In genomic region chr2:132939056-132939455, GRCm38 (mm10) we compare ENCODE assay signal across 21 mouse cellular contexts. TPM values are rescaled to one million over a fixed set of nuclear protein-coding genes. Genes with fewer than 3 reads are reported as not detected.
A peak's percentile ranks its signal among the peaks of the same experiment; 100 is the strongest.
DNase-seq lines count a peak whose midpoint lies in the region; ATAC-seq and TF ChIP-seq lines count a peak whose summit lies in the region.
"Had no signal": no experiment of that assay in that cellular context is flagged by ENCODE, and none has a peak within 500 bp of the region (broad histone marks: within the 10 kb centered on the region; RNA-seq: fewer than 3 reads in every experiment).

No protein-coding gene starts in this region.

- no peak for ATAC-seq in kidney, embryonic 14.5 days (ENCODE audit: low FRiP score, low TSS enrichment)
- ATAC-seq in intestine, embryonic 16.5 days, result peak; percentile 90
- peak; percentile 80 for ATAC-seq in kidney, postnatal 0 days (replicated peaks; ENCODE audit: low FRiP score, low read depth)
- ATAC-seq in stomach, embryonic 15.5 days (ENCODE audit: insufficient read depth, low FRiP score, low read depth), result peak; percentile 56
- ATAC-seq in forebrain, embryonic 15.5 days (replicated peaks), result no peak
- ATAC-seq: forebrain, embryonic 14.5 days had no signal

- peaks cover 7% of the 10 kb centered on the region for H3K27me3 ChIP-seq in kidney, embryonic 14.5 days (ENCODE audit: control insufficient read depth, insufficient read depth, low read length)
- H3K27me3 ChIP-seq in intestine, embryonic 16.5 days (replicated peaks; ENCODE audit: control insufficient read depth, insufficient read depth, low read length), result no peaks in the 10 kb centered on the region
- H3K27me3 ChIP-seq in kidney, postnatal 0 days (ENCODE audit: insufficient read depth, low read length), result no peaks in the 10 kb centered on the region
- no peaks in the 10 kb centered on the region for H3K27me3 ChIP-seq in stomach, embryonic 15.5 days (replicated peaks)
- peaks cover 10% of the 10 kb centered on the region for H3K27me3 ChIP-seq in forebrain, embryonic 15.5 days

- H3K4me2 ChIP-seq in kidney, embryonic 14.5 days (replicated peaks; ENCODE audit: low read depth, low read length), result no peak overlapping the region
- H3K4me2 ChIP-seq in intestine, embryonic 16.5 days (ENCODE audit: low read depth, low read length), result no peak overlapping the region
- H3K4me2 ChIP-seq in kidney, postnatal 0 days (ENCODE audit: low read length), result no peak overlapping the region
- no peak overlapping the region for H3K4me2 ChIP-seq in stomach, embryonic 15.5 days
- no peak overlapping the region for H3K4me2 ChIP-seq in forebrain, embryonic 15.5 days (replicated peaks)
- H3K4me2 ChIP-seq: heart, embryonic 13.5 days; limb, embryonic 15.5 days had no signal

- H3K4me1 ChIP-seq in kidney, embryonic 14.5 days (ENCODE audit: control insufficient read depth, insufficient read depth, low read length), result no peaks in the 10 kb centered on the region
- H3K4me1 ChIP-seq in intestine, embryonic 16.5 days (ENCODE audit: control insufficient read depth, insufficient read depth, low read length), result 0 out of 2 replicates have a peak, but pooled peaks cover 3% of the 10 kb centered on the region
- no peaks in the 10 kb centered on the region for H3K4me1 ChIP-seq in kidney, postnatal 0 days (replicated peaks; ENCODE audit: insufficient read depth, low read length)
- H3K4me1 ChIP-seq in stomach, embryonic 15.5 days, result no peaks in the 10 kb centered on the region
- H3K4me1 ChIP-seq in forebrain, embryonic 15.5 days, result no peaks in the 10 kb centered on the region
- H3K4me1 ChIP-seq: embryonic facial prominence, embryonic 10.5 days; heart, embryonic 13.5 days; limb, embryonic 15.5 days; midbrain, embryonic 10.5 days had no signal

- 74% methylated on average over 14 of the region's 14 CpGs for WGBS in kidney, embryonic 14.5 days
- WGBS in intestine, embryonic 16.5 days, result 66% methylated on average over 14 of the region's 14 CpGs
- 63% methylated on average over 14 of the region's 14 CpGs for WGBS in kidney, postnatal 0 days
- 79% methylated on average over 14 of the region's 14 CpGs for WGBS in stomach, embryonic 15.5 days
- WGBS in forebrain, embryonic 15.5 days, result 66% methylated on average over 14 of the region's 14 CpGs

- peak; percentile 92 for DNase-seq in kidney, adult 11 months
- DNase-seq in kidney, postnatal 0 days (ENCODE audit: low spot score), result peak; percentile 20
- no peak for DNase-seq in heart, adult 8-10 months (ENCODE audit: low spot score)
- DNase-seq in neural tube, embryonic 10.5 days (ENCODE audit: extremely low spot score, low spot score), result no peak
- DNase-seq: adrenal gland, adult 8-10 months; cerebellum, adult 11-12 months; cerebellum, postnatal 36 days; right cerebral cortex, postnatal 4 days had no signal

- TF ChIP-seq CTCF in kidney, postnatal 0 days (IDR thresholded peaks at IDR 0.05; ENCODE audit: low read depth), result no peak

- no peaks in the 10 kb centered on the region for H3K36me3 ChIP-seq in kidney, embryonic 14.5 days (ENCODE audit: control insufficient read depth, insufficient read depth, low read length)
- no peaks in the 10 kb centered on the region for H3K36me3 ChIP-seq in intestine, embryonic 16.5 days (ENCODE audit: control insufficient read depth, insufficient read depth, low read length)
- no peaks in the 10 kb centered on the region for H3K36me3 ChIP-seq in kidney, postnatal 0 days (ENCODE audit: insufficient read depth, low read length)
- H3K36me3 ChIP-seq in stomach, embryonic 15.5 days, result no peaks in the 10 kb centered on the region
- no peaks in the 10 kb centered on the region for H3K36me3 ChIP-seq in forebrain, embryonic 15.5 days
- H3K36me3 ChIP-seq: embryonic facial prominence, embryonic 10.5 days; heart, embryonic 13.5 days; limb, embryonic 15.5 days; midbrain, embryonic 10.5 days had no signal

- H3K4me3 ChIP-seq in kidney, embryonic 14.5 days (ENCODE audit: low read length), result no peak overlapping the region
- no peak overlapping the region for H3K4me3 ChIP-seq in intestine, embryonic 16.5 days (ENCODE audit: low read length)
- H3K4me3 ChIP-seq in kidney, postnatal 0 days (replicated peaks; ENCODE audit: low read depth, low read length), result no peak overlapping the region
- H3K4me3 ChIP-seq in stomach, embryonic 15.5 days (replicated peaks), result no peak overlapping the region
- H3K4me3 ChIP-seq in forebrain, embryonic 15.5 days, result no peak overlapping the region
- H3K4me3 ChIP-seq: embryonic facial prominence, embryonic 10.5 days; heart, embryonic 13.5 days; limb, embryonic 15.5 days; midbrain, embryonic 10.5 days had no signal

- no peak overlapping the region for H3K9ac ChIP-seq in kidney, embryonic 14.5 days (ENCODE audit: low read depth, low read length)
- no peak overlapping the region for H3K9ac ChIP-seq in intestine, embryonic 16.5 days (ENCODE audit: low read depth, low read length)
- no peak overlapping the region for H3K9ac ChIP-seq in kidney, postnatal 0 days (ENCODE audit: low read depth, low read length)
- H3K9ac ChIP-seq in stomach, embryonic 15.5 days, result no peak overlapping the region
- H3K9ac ChIP-seq in forebrain, embryonic 15.5 days (replicated peaks), result no peak overlapping the region
- H3K9ac ChIP-seq: heart, embryonic 13.5 days; limb, embryonic 15.5 days had no signal

- H3K9me3 ChIP-seq in kidney, embryonic 14.5 days (ENCODE audit: control insufficient read depth, low read length), result no peaks in the 10 kb centered on the region
- no peaks in the 10 kb centered on the region for H3K9me3 ChIP-seq in intestine, embryonic 16.5 days (ENCODE audit: control insufficient read depth, low read length)
- no peaks in the 10 kb centered on the region for H3K9me3 ChIP-seq in kidney, postnatal 0 days (replicated peaks; ENCODE audit: low read length)
- H3K9me3 ChIP-seq in stomach, embryonic 15.5 days, result no peaks in the 10 kb centered on the region
- no peaks in the 10 kb centered on the region for H3K9me3 ChIP-seq in forebrain, embryonic 15.5 days
- H3K9me3 ChIP-seq: embryonic facial prominence, embryonic 10.5 days; heart, embryonic 13.5 days; limb, embryonic 15.5 days; midbrain, embryonic 10.5 days had no signal

- H3K27ac ChIP-seq in kidney, embryonic 14.5 days (ENCODE audit: low read depth, low read length), result no peak overlapping the region
- peak overlapping the region; percentile 78 for H3K27ac ChIP-seq in intestine, embryonic 16.5 days (ENCODE audit: low read length)
- H3K27ac ChIP-seq in kidney, postnatal 0 days, result peak overlapping the region; percentile 51
- no peak overlapping the region for H3K27ac ChIP-seq in stomach, embryonic 15.5 days
- no peak overlapping the region for H3K27ac ChIP-seq in forebrain, embryonic 15.5 days (replicated peaks)
- H3K27ac ChIP-seq: embryonic facial prominence, embryonic 10.5 days; heart, embryonic 13.5 days; limb, embryonic 15.5 days; midbrain, embryonic 10.5 days had no signal

RNA-seq across cellular contexts. Expression of gene Fermt1, which starts 6.7 kb away (rescaled TPM):
- polyA plus RNA-seq in kidney, embryonic 14.5 days (2014; fragmentation: Nextera tagmentation; extraction: Ambion mirVana), result 12.4 and 15.9 TPM in 2 replicates
- polyA plus RNA-seq in intestine, embryonic 16.5 days (2015; fragmentation: Nextera tagmentation; extraction: Ambion mirVana), result 52.0 and 53.2 TPM in 2 replicates
- polyA plus RNA-seq in kidney, postnatal 0 days (2015; fragmentation: Nextera tagmentation; extraction: Ambion mirVana), result 21.8 and 22.5 TPM in 2 replicates
- polyA plus RNA-seq in stomach, embryonic 15.5 days (2015; fragmentation: Nextera tagmentation; extraction: Ambion mirVana), result 46.5 and 55.3 TPM in 2 replicates
- total RNA-seq in heart, adult 8-10 months (2022), result not detected
- not detected in 2 replicates for polyA plus RNA-seq in forebrain, embryonic 15.5 days (2015; fragmentation: Nextera tagmentation; extraction: Ambion mirVana)
- total RNA-seq: adrenal gland, adult 8-10 months; gastrocnemius, adult 18-20 months; granulocyte monocyte progenitor cell, adult 5-6 weeks; hematopoietic stem cell, adult 5-6 weeks had no signal
- polyA plus RNA-seq: forebrain, embryonic 14.5 days; neural tube, embryonic 14.5 days had no signal

RNA-seq across cellular contexts. Expression of gene Lrrn4, which starts 58.4 kb away (rescaled TPM):
- polyA plus RNA-seq in kidney, embryonic 14.5 days (2014; fragmentation: Nextera tagmentation; extraction: Ambion mirVana), result 0.47 and 0.55 TPM in 2 replicates
- 7.9 and 10.0 TPM in 2 replicates for polyA plus RNA-seq in intestine, embryonic 16.5 days (2015; fragmentation: Nextera tagmentation; extraction: Ambion mirVana)
- polyA plus RNA-seq in kidney, postnatal 0 days (2015; fragmentation: Nextera tagmentation; extraction: Ambion mirVana), result 0.45 and 0.54 TPM in 2 replicates
- 12.5 and 13.7 TPM in 2 replicates for polyA plus RNA-seq in stomach, embryonic 15.5 days (2015; fragmentation: Nextera tagmentation; extraction: Ambion mirVana)
- total RNA-seq in heart, adult 8-10 months (2022), result 1 to 10 TPM; 3.5 to 9.4 (median 5.5) TPM
- 0.06 and 0.19 TPM in 2 replicates for polyA plus RNA-seq in forebrain, embryonic 15.5 days (2015; fragmentation: Nextera tagmentation; extraction: Ambion mirVana)
- total RNA-seq: gastrocnemius, adult 18-20 months had no signal
- polyA plus RNA-seq: forebrain, embryonic 14.5 days had no signal

Comparison
In these comparisons a context has a peak if more than half of its experiments do, and no peak if none do; other contexts are left out.
1. ATAC-seq: peak in intestine, embryonic 16.5 days (single experiment), kidney, postnatal 0 days (single experiment) and stomach, embryonic 15.5 days (single experiment); none in kidney, embryonic 14.5 days (single experiment) and forebrain, embryonic 15.5 days (single experiment).
2. H3K27ac ChIP-seq: peak in intestine, embryonic 16.5 days (single experiment) and kidney, postnatal 0 days (single experiment); none in kidney, embryonic 14.5 days (single experiment), stomach, embryonic 15.5 days (single experiment) and forebrain, embryonic 15.5 days (single experiment).
3. DNase-seq: peak in kidney, adult 11 months (single experiment) and kidney, postnatal 0 days (single experiment); none in heart, adult 8-10 months (single experiment) and neural tube, embryonic 10.5 days (single experiment).
4. RNA of gene Fermt1, which starts 6.7 kb away (polyA plus RNA-seq): 46.5 to 55.3 TPM in stomach, embryonic 15.5 days, 52.0 to 53.2 TPM in intestine, embryonic 16.5 days, 21.8 to 22.5 TPM in kidney, postnatal 0 days and 12.4 to 15.9 TPM in kidney, embryonic 14.5 days; not detected in forebrain, embryonic 15.5 days; every median in the first group is over 10 times any median in the second.